Mouse (Mus musculus) right cerebral cortex, postnatal 25 days (tissue): ENCODE measurements around the gene Il17f.
"Not testable (repeated sequence)": the region's sequence is repeated elsewhere in the genome, so short reads cannot be mapped to it uniquely, and the experiment has no call there.

Experiments
- DNase-seq: peaks from one replicate; pipeline ENCODE4 v3.0.0; 2022

Gene Il17f

GRCm38 (mm10) chr1:20790517-20790916 lies at the start of gene Il17f:
TSS of gene Il17f (minus strand) at chr1:20790617.
- not testable (repeated sequence) for DNase-seq

GRCm38 (mm10) chr1:20839911-20840310 lies 49.5 kb upstream of the Il17f start:
- no peak for DNase-seq

GRCm38 (mm10) chr1:20836551-20837125 lies 46.2 kb upstream of the Il17f start:
- DNase-seq: no peak

DNA sequence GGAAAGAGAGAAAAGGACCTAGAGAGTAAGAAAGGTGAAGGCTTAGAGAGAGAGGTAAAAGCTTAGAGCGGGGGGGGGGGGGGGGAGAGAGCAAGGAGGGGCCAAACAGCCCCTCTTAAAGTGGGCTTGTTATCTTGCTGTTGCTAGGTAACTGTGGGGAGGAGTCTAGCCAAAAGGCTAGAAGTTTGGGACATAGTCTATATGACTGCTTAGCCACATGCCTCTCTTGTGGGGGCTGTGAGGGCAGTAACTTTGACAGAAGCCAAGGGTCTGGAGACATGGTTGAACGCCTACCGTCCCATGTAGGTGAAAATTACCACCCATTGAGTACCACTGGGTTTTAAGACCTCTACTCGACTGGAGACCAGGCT lies 42.7 kb upstream of the Il17f start:
- no peak for DNase-seq

- no peak for DNase-seq
These were observed 42.2 kb upstream of the Il17f start for GRCm38 (mm10) chr1:20832473-20833140.

GRCm38 (mm10) chr1:20830546-20830945 lies 40.1 kb upstream of the Il17f start:
- DNase-seq: no peak

- no peak for DNase-seq
These were observed 37.6 kb upstream of the Il17f start for GRCm38 (mm10) chr1:20828061-20828460.

DNA sequence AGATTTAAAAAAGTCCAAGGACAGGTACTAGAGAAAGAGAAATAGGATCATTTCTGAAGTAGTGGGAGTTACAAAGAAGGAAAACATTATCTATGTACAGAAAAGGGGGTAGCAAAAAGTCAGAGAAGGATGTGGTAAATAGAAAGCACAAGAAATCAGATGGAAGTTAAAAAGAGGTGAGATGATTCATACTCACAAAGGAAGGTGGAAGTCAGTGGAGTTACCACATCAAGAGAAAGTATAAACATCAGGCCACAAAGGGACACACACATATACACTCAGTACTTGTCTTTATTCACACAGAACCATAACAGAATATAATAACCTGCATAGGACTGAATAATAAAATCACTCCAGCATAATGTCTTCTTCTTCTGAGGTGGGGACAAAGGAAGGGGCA lies 34.6 kb upstream of the Il17f start:
- DNase-seq: no peak

GRCm38 (mm10) chr1:20823906-20824305 lies 33.5 kb upstream of the Il17f start:
- no peak for DNase-seq

GRCm38 (mm10) chr1:20823471-20823870 lies 33.1 kb upstream of the Il17f start:
- DNase-seq: no peak

DNA sequence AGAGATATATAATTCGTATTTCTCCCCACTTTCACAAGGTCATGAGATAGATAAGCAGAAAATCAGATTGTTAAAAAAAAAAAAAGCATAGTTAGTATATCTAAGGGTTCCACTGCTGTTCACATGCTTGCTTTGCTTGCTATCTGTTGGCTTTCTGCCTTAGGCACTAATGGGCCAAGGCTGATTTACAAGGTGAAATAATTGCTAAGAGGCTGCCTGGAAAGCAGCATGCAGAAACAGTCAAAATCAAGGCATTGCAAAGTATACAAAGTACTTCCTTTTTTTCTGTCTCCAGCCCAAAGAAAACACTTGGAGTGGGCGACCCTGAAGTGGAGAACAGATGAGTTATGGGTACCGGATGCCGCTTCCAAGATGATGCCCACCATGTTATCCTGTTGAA lies 30.5 kb upstream of the Il17f start:
- DNase-seq: no peak

GRCm38 (mm10) chr1:20819771-20820605 lies 29.6 kb upstream of the Il17f start, which contains the start of gene Mcm3:
TSS of gene Mcm3 (minus strand) at chr1:20820312.
- peak; percentile 86 for DNase-seq

DNA sequence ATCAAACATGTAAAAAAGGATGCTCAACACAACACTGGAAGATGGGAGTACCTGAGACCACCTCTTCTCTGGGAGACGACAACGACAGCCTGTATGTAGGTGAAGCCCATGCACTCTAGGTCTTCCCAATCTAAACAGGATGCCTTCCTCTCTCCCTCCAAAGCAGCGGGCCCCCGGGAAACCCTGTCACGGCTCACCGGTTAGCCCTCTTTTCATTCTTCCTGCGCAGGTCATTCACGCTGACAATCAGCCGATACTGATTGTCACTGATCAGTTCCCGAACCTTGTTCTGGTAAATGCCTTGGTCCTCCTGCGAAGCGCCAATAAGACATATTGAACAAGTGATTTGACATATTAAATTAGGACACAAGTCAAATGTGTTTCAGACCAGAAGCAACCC lies 27.2 kb upstream of the Il17f start:
- DNase-seq: no peak

DNA sequence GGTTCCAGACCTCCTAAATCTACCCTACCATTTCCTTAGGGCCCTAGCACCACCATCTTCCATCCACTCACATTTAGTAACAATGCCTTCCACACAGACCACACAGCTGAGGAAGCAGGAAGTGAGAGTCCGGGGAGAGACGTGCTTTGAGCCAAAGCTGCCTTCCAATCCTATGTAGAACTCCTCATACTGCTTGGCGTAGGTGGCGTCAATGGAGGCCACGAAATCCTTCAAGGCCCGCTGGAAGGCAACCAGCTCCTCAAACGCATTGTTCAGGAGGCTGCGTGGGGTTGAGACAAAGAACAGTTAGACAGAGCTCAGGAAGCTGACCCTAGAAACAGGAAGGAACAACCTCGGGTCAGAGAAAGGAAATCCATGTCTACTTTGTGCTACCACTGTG lies 26.8 kb upstream of the Il17f start:
- DNase-seq: no peak

GRCm38 (mm10) chr1:20814521-20814920 lies 24.1 kb upstream of the Il17f start:
- DNase-seq: no peak

DNA sequence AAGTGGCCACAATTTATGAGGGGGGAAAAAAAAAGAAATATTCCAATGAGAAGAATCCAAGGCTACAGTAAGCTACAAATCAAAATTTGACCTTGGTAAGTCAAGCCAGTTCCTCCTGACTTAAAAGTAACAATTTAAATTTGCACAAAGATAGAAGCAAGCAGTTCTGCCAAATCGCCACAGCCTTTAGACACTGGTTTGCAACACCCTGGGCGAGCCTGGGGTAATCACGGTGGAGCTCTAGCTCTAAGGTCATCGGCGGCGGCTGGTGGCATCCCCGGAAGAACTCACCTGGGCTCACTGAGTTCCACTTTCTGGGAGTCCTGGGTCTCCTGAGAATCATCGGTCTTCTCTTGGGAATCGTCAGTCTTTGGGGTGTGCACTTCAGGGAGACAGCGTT lies 14.1 kb upstream of the Il17f start:
- no peak for DNase-seq

- peak; percentile 42 for DNase-seq
These were observed 11.4 kb upstream of the Il17f start for GRCm38 (mm10) chr1:20801682-20802390.

DNA sequence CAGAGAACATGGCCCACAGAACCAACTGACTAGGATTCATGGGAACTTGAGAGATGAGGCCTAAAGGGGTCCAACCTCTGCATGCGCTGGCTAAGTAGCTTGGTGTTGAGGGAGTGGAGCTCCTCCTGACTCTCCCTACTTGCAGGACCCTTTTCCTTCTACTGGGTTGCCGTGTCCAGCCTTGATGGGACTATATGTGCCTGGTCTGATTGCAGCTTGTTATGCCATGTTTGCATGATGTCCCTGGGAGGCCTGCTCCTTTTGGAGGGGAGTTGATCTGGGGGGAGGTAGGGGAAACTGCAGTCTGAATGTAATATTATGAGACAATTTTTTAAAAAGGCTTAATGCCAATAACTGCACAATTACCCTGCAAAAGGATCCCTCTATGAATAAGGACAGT lies 10.9 kb upstream of the Il17f start:
- DNase-seq: no peak

DNA sequence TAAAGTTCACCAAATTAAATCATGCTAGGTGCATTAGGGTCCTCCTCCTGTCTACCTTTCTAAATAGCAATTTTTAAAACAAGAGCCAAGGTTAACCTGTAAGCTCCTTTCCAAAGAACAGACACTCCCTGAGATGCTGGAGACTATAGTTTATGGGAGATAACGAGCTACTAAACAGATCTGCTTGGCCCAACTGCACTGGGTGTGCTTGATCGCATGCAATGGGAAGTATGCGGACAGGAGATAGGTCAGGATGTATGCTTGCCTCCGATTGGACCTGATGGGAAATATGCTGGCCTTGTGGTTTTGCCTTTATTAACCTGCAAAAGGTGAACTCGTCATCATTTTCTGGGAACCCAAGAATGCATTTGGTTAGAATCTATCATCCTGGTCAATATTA lies 4.8 kb upstream of the Il17f start:
- no peak for DNase-seq

DNA sequence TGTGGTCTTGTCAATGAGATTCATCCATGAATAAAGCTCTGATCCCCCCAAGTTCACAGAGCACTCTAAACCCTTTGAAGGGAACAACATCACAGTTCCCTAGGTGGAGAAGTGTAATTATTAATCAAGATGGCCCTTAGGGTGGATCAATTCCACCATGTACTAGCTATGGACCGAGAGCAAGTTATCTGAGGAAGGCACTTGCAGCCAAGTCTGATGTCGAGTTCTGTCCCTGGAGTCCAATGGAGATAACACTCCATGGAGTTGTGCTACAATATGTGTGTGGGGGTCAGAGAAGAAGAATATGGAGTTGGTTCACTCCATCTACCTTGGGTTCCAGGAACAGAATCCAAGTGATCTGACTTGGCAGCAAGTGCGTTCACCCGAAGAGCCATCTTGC lies 4.3 kb upstream of the Il17f start:
- DNase-seq: no peak

GRCm38 (mm10) chr1:20791414-20791813 lies 997 bp upstream of the Il17f start:
- no peak for DNase-seq

- peak; percentile 5 for DNase-seq
These were observed 2.0 kb downstream of the Il17f start for GRCm38 (mm10) chr1:20788419-20788818.

- no peak for DNase-seq
These were observed 3.4 kb downstream of the Il17f start for GRCm38 (mm10) chr1:20787046-20787445.
